ENCODE assay signal across 13 mouse cellular contexts in the genomic region with DNA sequence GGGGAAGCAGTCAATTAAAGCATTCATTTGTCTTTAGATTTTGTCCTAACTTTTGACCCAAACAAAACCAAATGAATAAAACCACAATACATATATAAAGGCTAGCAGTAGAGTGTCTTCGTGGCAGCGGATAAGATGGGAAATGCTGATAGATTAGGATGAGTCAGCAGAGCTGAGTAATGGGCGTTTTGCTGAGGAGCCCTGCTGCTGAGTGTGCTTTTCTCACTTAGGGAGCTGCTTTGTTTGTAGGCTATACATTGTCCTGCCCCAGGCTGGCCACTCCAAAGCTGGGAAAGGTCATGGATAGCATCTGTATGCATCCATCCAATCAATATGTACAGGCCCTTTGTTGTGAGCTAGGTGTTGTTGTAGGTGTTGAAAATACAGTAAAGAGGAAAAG.
A peak's percentile ranks its signal among the peaks of the same experiment; 100 is the strongest.
DNase-seq lines count a peak whose midpoint lies in the region; ATAC-seq and TF ChIP-seq lines count a peak whose summit lies in the region.
"Had no signal": no experiment of that assay in that cellular context is flagged by ENCODE, and none has a peak within 500 bp of the region (broad histone marks: within the 10 kb centered on the region; RNA-seq: fewer than 3 reads in every experiment).

No protein-coding gene starts in this region.

- in situ Hi-C loops in CH12.LX (cut with MboI; ENCODE audit: low pct_ligation_motif_present, low pct_unique_long_range_greater_than_20kb, low sequenced_read_pairs) = no loop called here

- no peaks in the 10 kb centered on the region for H3K9me3 ChIP-seq in kidney, embryonic 15.5 days (replicated peaks)
- no peaks in the 10 kb centered on the region for H3K9me3 ChIP-seq in CH12.LX (replicated peaks; ENCODE audit: low read length)
- no peaks in the 10 kb centered on the region for H3K9me3 ChIP-seq in liver, embryonic 16.5 days (replicated peaks; ENCODE audit: control insufficient read depth, low read length)

- dilution Hi-C loops in CH12.LX (cut with MboI; ENCODE audit: extremely low pct_ligation_motif_present, extremely low pct_unique_long_range_greater_than_20kb, low sequenced_read_pairs) = no loop called here

- no peaks in the 10 kb centered on the region for H3K27me3 ChIP-seq in kidney, embryonic 15.5 days
- H3K27me3 ChIP-seq in CH12.LX (replicated peaks) = no peaks in the 10 kb centered on the region
- H3K27me3 ChIP-seq in liver, embryonic 16.5 days (ENCODE audit: control insufficient read depth, insufficient read depth, low read depth, low read length) = no peaks in the 10 kb centered on the region

- H3K79me2 ChIP-seq in CH12.LX (replicated peaks; ENCODE audit: control insufficient read depth, extremely low read depth, insufficient read depth, poor library complexity, severe bottlenecking) = no peaks in the 10 kb centered on the region

- DNase-seq in kidney, adult 18-20 months = no peak
- DNase-seq in CH12.LX (ENCODE audit: extremely low read depth) = no peak
- DNase-seq in urinary bladder, postnatal 14 days (ENCODE audit: low spot score) = no peak
- DNase-seq in neural tube, embryonic 10.5 days (ENCODE audit: extremely low spot score, low spot score) = no peak
- DNase-seq: gastrocnemius, postnatal 10 days; heart, postnatal 10 days; lung, postnatal 14 days; spleen, adult 18-20 months had no signal

- no peak for ATAC-seq in kidney, embryonic 15.5 days (replicated peaks; ENCODE audit: low FRiP score)
- peak; percentile 61; the same call in 1 of the 2 replicates for ATAC-seq in liver, embryonic 16.5 days (ENCODE audit: low read depth)
- no peak for ATAC-seq in frontal cortex, adult (ENCODE audit: low TSS enrichment)
- ATAC-seq: midbrain, embryonic 16.5 days had no signal

- WGBS in kidney, embryonic 15.5 days = 67% methylated on average over 3 of the region's 3 CpGs
- WGBS in liver, embryonic 16.5 days (ENCODE audit: insufficient replicate concordance) = 23% methylated on average over 3 of the region's 3 CpGs

- H3K9ac ChIP-seq in kidney, embryonic 15.5 days = no peak overlapping the region
- no peak overlapping the region for H3K9ac ChIP-seq in CH12.LX (ENCODE audit: insufficient read depth, low read depth)
- no peak overlapping the region for H3K9ac ChIP-seq in liver, embryonic 16.5 days (ENCODE audit: low read depth, low read length)

- no peak for TF ChIP-seq RAD21 in CH12.LX (IDR thresholded peaks at IDR 0.05; ENCODE audit: low read depth, low read length)

- no peak for TF ChIP-seq EP300 in CH12.LX (IDR thresholded peaks at IDR 0.05; ENCODE audit: low read length)

- H3K36me3 ChIP-seq in kidney, embryonic 15.5 days = no peaks in the 10 kb centered on the region
- H3K36me3 ChIP-seq in CH12.LX (replicated peaks in 1 of 2; ENCODE audit: control insufficient read depth in 1 of 2, insufficient read depth in 1 of 2, low read length in 1 of 2) = peaks cover 0 to 4% of the 10 kb centered on the region in 2 experiments
- H3K36me3 ChIP-seq in liver, embryonic 16.5 days (ENCODE audit: control insufficient read depth, insufficient read depth) = no peaks in the 10 kb centered on the region

- TF ChIP-seq POLR2A in CH12.LX (IDR thresholded peaks at IDR 0.05; ENCODE audit: low read depth, low read length) = no peak
- no peak for TF ChIP-seq POLR2A in embryonic fibroblast, embryonic 13.5 days (IDR thresholded peaks at IDR 0.05; ENCODE audit: low read depth, low read length)

- H3K4me1 ChIP-seq in kidney, embryonic 15.5 days = peaks cover 28% of the 10 kb centered on the region
- peaks cover 4 to 9% of the 10 kb centered on the region in 2 experiments; a peak in 2 of 4 replicates for H3K4me1 ChIP-seq in CH12.LX (ENCODE audit: control insufficient read depth in 1 of 2, insufficient read depth in 2 of 2)
- H3K4me1 ChIP-seq in embryonic fibroblast, embryonic 13.5 days (ENCODE audit: control insufficient read depth, insufficient read depth, low read length) = peaks cover 8% of the 10 kb centered on the region
- peaks cover 15% of the 10 kb centered on the region for H3K4me1 ChIP-seq in liver, embryonic 16.5 days (ENCODE audit: control insufficient read depth, low read depth, low read length)

- H3K27ac ChIP-seq in kidney, embryonic 15.5 days = peak overlapping the region; percentile 83
- no peak overlapping the region for H3K27ac ChIP-seq in CH12.LX (ENCODE audit: insufficient read depth, low read depth)
- H3K27ac ChIP-seq in embryonic fibroblast, embryonic 13.5 days (ENCODE audit: insufficient read depth, low read length) = peak overlapping the region; percentile 92
- H3K27ac ChIP-seq in liver, embryonic 16.5 days (ENCODE audit: low read length) = peak overlapping the region; percentile 34; the same call in 1 of the 2 replicates

- no peak overlapping the region for H3K4me2 ChIP-seq in kidney, embryonic 15.5 days
- no peak overlapping the region for H3K4me2 ChIP-seq in CH12.LX (ENCODE audit: insufficient read depth, low read depth, poor library complexity, severe bottlenecking)
- H3K4me2 ChIP-seq in liver, embryonic 16.5 days (ENCODE audit: low read depth, low read length) = no peak overlapping the region

- no peak overlapping the region for H3K4me3 ChIP-seq in kidney, embryonic 15.5 days (replicated peaks)
- H3K4me3 ChIP-seq in CH12.LX (replicated peaks in 1 of 3; ENCODE audit: low read depth in 2 of 3, low read length in 2 of 3, poor library complexity in 1 of 3) = no peak overlapping the region
- H3K4me3 ChIP-seq in embryonic fibroblast, embryonic 13.5 days (ENCODE audit: insufficient read depth, low read length) = no peak overlapping the region
- no peak overlapping the region for H3K4me3 ChIP-seq in liver, embryonic 16.5 days (ENCODE audit: low read depth, low read length)

- TF ChIP-seq CTCF in CH12.LX (conservative IDR thresholded peaks at IDR 0.05 in 1 of 2, IDR thresholded peaks at IDR 0.05 in 1 of 2; ENCODE audit: low read depth in 2 of 2, low read length in 2 of 2) = no peak
- TF ChIP-seq CTCF in embryonic fibroblast, embryonic 13.5 days (IDR thresholded peaks at IDR 0.05; ENCODE audit: borderline replicate concordance, insufficient read depth, low read length) = no peak

TF ChIP-seq in CH12.LX, 34 proteins besides CTCF, POLR2A, EP300 and RAD21:
- no peak for TF ChIP-seq SMC3 (IDR thresholded peaks at IDR 0.05; ENCODE audit: low read depth, low read length)
- TF ChIP-seq MAFK (IDR thresholded peaks at IDR 0.05; ENCODE audit: insufficient replicate concordance, low read length) = 0 out of 2 replicates have a peak, but pooled peaks have one; percentile 21
TF ChIP-seq in CH12.LX: peak in this region for 1.
